Mouse (Mus musculus) urinary bladder, adult 2 months (tissue): ENCODE measurements around the gene Chpt1. TPM values are rescaled to one million over a fixed set of nuclear protein-coding genes. Genes with fewer than 3 reads are reported as not detected.
"Not testable (repeated sequence)": the region's sequence is repeated elsewhere in the genome, so short reads cannot be mapped to it uniquely, and the experiment has no call there.

ENCODE experiments used
- DNase-seq: peaks from one replicate; pipeline ENCODE4 v3.0.0; 2022; ENCODE audit warnings: low spot score
- polyA plus RNA-seq: library from polyadenylated mRNA; depleted of rRNA; stranded (reverse); fragments of >200 nt; gene quantifications from 2 replicates; pipeline ENCODE4 v1.2.3, GENCODE M21; 2012; rRNA removed

The Chpt1 gene
- polyA plus RNA-seq, result 40.4 and 50.6 TPM in 2 replicates

GRCm38 (mm10) chr10:88503421-88504314 lies at the start of gene Chpt1:
Chpt1 (minus strand) TSS chr10:88504073.
- peak; percentile 85 for DNase-seq

- no peak for DNase-seq
These were observed 48.9 kb upstream of the Chpt1 start for GRCm38 (mm10) chr10:88552738-88553137.

- DNase-seq, result no peak
These were observed 46.4 kb upstream of the Chpt1 start for GRCm38 (mm10) chr10:88550225-88550624.

GRCm38 (mm10) chr10:88547635-88548034 lies 43.8 kb upstream of the Chpt1 start:
- DNase-seq, result no peak

- no peak for DNase-seq
These were observed 26.8 kb upstream of the Chpt1 start for GRCm38 (mm10) chr10:88530631-88531030.

- no peak for DNase-seq
These were observed 20.1 kb upstream of the Chpt1 start for GRCm38 (mm10) chr10:88524016-88524415.

GRCm38 (mm10) chr10:88523212-88523611 lies 19.3 kb upstream of the Chpt1 start:
- DNase-seq, result no peak

GRCm38 (mm10) chr10:88522795-88523194 lies 18.9 kb upstream of the Chpt1 start:
- no peak for DNase-seq

- DNase-seq, result not testable (repeated sequence)
These were observed 11.2 kb upstream of the Chpt1 start for GRCm38 (mm10) chr10:88515049-88515448.

- no peak for DNase-seq
These were observed 10.6 kb upstream of the Chpt1 start for GRCm38 (mm10) chr10:88514495-88514894.

- no peak for DNase-seq
These were observed 9.8 kb upstream of the Chpt1 start for GRCm38 (mm10) chr10:88513574-88514135.

GRCm38 (mm10) chr10:88511355-88511754 lies 7.5 kb upstream of the Chpt1 start:
- DNase-seq, result no peak

GRCm38 (mm10) chr10:88510503-88511271 lies 6.8 kb upstream of the Chpt1 start:
- DNase-seq, result no peak

- no peak for DNase-seq
These were observed 3.8 kb upstream of the Chpt1 start for GRCm38 (mm10) chr10:88507691-88508143.

- no peak for DNase-seq
These were observed 1.4 kb upstream of the Chpt1 start for GRCm38 (mm10) chr10:88505256-88505655.

GRCm38 (mm10) chr10:88504481-88504880 lies 608 bp upstream of the Chpt1 start:
- DNase-seq, result no peak

GRCm38 (mm10) chr10:88502919-88503318 lies 954 bp downstream of the Chpt1 start:
- DNase-seq, result no peak

GRCm38 (mm10) chr10:88501886-88502765 lies 1.7 kb downstream of the Chpt1 start:
- no peak for DNase-seq

GRCm38 (mm10) chr10:88501370-88501769 lies 2.5 kb downstream of the Chpt1 start:
- DNase-seq, result no peak

GRCm38 (mm10) chr10:88499993-88500392 lies 3.9 kb downstream of the Chpt1 start:
- DNase-seq, result no peak

- no peak for DNase-seq
These were observed 6.9 kb downstream of the Chpt1 start for GRCm38 (mm10) chr10:88496864-88497564.
